Mouse (Mus musculus): ENCODE measurements around the gene March6. TPM values are rescaled to one million over a fixed set of nuclear protein-coding genes. Genes with fewer than 3 reads are reported as not detected.

Gene March6
- polyA plus RNA-seq, 1 experiment from 2014 or later: 61.0 TPM

DNA sequence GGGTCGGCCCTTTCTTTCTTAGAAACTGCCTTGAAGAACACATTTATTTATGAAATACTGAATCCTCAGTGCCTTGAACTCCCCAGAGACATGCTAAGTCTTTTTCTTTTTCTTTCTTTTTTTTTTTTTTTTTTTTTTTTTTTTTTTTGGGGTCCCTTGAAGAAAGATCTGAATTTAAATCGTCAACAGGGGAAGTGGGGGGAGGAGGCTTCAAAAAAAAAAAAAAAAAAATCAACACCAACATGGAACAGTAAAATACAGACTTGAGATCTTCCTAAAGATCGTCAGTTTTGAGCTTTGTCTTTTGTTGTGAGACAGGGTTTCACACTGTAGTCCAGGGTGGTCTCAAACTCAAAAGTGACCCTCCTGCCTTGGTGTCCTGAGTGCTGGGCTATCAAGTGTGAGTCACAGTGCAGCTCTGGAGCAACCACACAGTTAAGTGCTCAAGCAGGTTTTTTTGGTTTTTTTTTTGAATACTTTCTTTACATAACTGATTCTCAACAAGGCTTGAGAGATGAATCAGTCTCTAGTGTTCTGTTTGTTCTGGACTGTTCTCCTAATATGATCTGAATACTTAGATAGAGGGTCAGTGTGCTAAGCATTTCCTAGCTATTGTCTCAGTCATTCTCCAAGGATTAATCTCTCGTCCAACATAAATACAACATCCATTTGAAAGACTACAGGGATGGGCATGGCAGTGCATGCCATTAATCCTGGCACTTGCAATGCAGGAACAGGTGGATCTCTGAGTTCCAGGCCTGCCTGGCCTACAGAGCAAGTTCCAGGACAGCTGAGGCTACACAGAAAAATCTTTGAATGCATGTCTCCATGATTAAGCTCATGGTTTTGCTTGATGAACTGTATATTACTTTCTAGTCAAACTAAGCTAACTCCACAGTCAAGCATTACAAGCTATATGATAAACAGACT is 57.9 kb downstream of the March6 start:
- ChIA-PET POLR2A (no interaction called here), CTCF (interaction anchor here (0.8 to 1.2 kb wide), 3 partner anchors 10 to 157 kb away, joined by 3 to 4 read pairs (median 3); no protein-coding TSS in a partner anchor)
- no peaks in the 10 kb centered on the region for H3K27me3 ChIP-seq
- in situ Hi-C loops (cut with MboI; ENCODE audit: low pct_unique_long_range_greater_than_20kb): no loop called here
- no peak for TF ChIP-seq CTCF (IDR thresholded peaks at IDR 0.05)
- ATAC-seq (no peak), DNase-seq (ENCODE audit: low read depth, low spot score) (no peak)

DNA sequence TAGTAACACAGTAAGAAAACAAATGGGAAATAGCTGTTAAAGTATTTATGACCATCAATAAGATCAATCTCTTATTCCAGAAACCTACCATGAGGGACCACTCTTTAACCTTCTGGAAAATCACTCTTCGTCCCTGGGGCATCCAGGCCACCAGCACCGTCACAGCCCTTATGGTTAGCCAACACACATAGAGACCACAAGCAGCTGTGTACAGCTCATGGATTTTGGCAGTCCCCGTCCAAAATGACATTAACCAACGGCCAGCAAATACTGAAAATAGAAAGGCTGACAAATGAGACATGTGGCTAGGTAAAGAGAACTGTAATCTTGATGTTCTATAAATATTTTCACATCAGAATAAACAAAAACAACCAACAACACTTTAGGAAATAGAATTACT is 59.3 kb downstream of the March6 start:
- in situ Hi-C loops (cut with MboI; ENCODE audit: low pct_unique_long_range_greater_than_20kb): no loop called here
- no peak for TF ChIP-seq CTCF (IDR thresholded peaks at IDR 0.05)
- CTCF ChIA-PET: interaction anchor here (1.3 kb wide), 1 partner anchor 26 kb away, joined by 3 read pairs; no protein-coding TSS in a partner anchor
- DNase-seq (ENCODE audit: low read depth, low spot score): no peak
- no peak for ATAC-seq
- POLR2A ChIA-PET: no interaction called here
- H3K27me3 ChIP-seq: no peaks in the 10 kb centered on the region

DNA sequence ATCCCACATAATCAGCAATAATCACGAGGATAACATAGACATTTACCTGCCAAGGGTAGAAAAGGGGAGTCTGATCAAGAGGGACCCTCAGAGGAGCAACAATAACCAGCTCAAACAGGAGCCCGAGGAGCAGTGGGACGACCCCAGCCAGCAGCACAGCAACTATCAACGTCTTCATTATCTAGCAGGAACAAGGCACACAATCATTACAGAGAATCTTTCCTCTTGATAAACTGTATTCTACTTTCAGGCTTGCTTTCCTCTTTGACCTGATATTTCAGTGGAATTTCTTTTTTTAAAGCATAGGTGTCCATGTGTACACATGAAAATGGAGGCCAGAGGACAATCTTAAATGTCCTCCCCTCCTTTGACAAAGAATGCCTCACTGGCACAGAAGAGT is 61.4 kb downstream of the March6 start:
- H3K27me3 ChIP-seq: no peaks in the 10 kb centered on the region
- ChIA-PET POLR2A (no interaction called here), CTCF (interaction anchor here (1.0 to 1.1 kb wide), 2 partner anchors 8 to 145 kb away, joined by 3 read pairs; no protein-coding TSS in a partner anchor)
- no peak for TF ChIP-seq CTCF (IDR thresholded peaks at IDR 0.05)
- DNase-seq (ENCODE audit: low read depth, low spot score): no peak
- no peak for ATAC-seq
- in situ Hi-C loops (cut with MboI; ENCODE audit: low pct_unique_long_range_greater_than_20kb): no loop called here

DNA sequence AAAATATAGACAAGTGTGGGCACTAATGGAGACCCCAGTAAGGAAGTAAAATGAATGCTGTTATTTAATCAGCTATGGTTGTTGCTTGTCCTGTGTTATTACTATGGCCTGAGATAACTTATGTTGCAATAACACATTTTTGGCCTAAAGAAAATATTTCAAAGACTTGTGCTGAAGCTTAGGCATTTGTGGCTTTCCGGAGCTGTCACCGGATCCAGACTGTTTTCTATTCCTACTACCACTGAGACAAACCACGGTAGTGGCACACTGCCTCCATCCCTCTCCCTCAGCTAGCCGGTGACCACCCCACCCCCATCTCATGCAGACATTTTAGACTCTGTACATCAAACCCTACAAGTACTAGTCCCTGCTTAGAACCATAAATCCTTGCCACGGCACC is 62.0 kb downstream of the March6 start:
- no peak for TF ChIP-seq CTCF (IDR thresholded peaks at IDR 0.05)
- in situ Hi-C loops (cut with MboI; ENCODE audit: low pct_unique_long_range_greater_than_20kb): no loop called here
- CTCF ChIA-PET: interaction anchor here (1.0 to 1.1 kb wide), 2 partner anchors 9 to 145 kb away, joined by 3 read pairs; no protein-coding TSS in a partner anchor
- ATAC-seq: no peak
- DNase-seq (ENCODE audit: low read depth, low spot score): no peak
- no peaks in the 10 kb centered on the region for H3K27me3 ChIP-seq
- POLR2A ChIA-PET: no interaction called here

DNA sequence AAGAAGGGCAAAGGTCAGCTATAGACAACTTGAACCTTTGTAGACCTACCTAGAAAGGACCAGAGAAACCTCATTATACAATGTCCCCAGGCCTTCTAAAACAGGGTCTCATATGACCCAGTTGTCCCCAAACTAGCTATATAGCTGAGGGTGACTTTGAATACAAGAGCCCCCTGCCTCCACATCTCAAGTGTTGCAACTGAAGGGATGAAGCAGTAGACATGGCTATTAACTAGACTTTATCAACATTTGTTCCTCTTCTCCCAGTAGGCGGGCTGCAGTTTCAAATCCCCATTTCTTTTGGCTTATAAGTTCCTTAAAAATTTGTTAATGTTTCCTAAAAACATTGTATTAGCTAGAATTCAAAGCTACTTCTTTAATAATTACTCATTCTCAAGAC is 64.1 kb downstream of the March6 start:
- no peak for TF ChIP-seq CTCF (IDR thresholded peaks at IDR 0.05)
- CTCF ChIA-PET: interaction anchor here (1.5 kb wide), 1 partner anchor 13 kb away, joined by 3 read pairs; the partner anchor contains the start of gene Ropn1l
- H3K27me3 ChIP-seq: no peaks in the 10 kb centered on the region
- in situ Hi-C loops (cut with MboI; ENCODE audit: low pct_unique_long_range_greater_than_20kb): no loop called here
- POLR2A ChIA-PET: interaction anchor here (1.0 kb wide), 1 partner anchor 12 kb away, joined by 3 read pairs; no protein-coding TSS in a partner anchor
- DNase-seq (ENCODE audit: low read depth, low spot score): no peak
- no peak for ATAC-seq

DNA sequence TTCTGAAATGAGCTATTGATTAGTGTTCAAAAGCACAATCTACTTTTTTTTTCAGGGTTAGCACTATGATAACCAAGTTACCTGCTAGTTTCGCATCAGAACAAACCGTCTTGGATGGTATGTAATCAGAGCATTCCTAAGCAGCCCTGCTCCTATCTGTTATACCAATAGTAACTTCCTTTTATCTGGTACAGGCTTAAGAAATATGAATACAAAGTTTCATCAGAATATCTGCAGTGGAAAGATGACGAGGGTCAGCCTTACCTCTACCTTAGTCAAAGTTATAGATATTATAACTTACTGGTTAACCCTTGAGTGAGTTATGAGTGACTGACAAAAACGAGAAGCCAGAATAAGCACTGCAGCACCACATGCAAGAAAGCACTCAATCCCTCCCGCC is 64.6 kb downstream of the March6 start:
- ATAC-seq (no peak), DNase-seq (ENCODE audit: low read depth, low spot score) (no peak)
- in situ Hi-C loops (cut with MboI; ENCODE audit: low pct_unique_long_range_greater_than_20kb): no loop called here
- H3K27me3 ChIP-seq: no peaks in the 10 kb centered on the region
- ChIA-PET CTCF (interaction anchor here (1.0 to 1.5 kb wide), 2 partner anchors 13 to 34 kb away, joined by 3 read pairs; partner anchors contain the start of gene Ropn1l), POLR2A (no interaction called here)
- no peak for TF ChIP-seq CTCF (IDR thresholded peaks at IDR 0.05)

DNA sequence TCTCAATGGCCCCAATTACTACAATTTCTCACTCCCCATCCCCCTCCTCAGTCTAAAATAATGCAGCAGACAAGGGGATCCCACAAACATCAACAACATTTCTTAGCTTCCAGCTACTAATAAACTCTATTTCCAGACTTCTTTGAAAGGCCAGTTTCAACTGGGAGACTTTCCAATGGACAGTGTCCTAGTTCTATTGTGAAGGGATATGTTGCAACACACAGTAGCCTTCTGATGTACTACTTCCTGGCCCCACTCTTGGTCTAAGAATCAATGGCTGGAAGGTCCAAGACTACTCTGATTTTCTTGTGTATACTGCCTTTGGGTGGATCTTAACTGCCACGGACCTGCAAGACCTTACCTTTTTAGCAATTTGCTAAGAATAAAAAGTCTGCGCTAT is 65.0 kb downstream of the March6 start:
- CTCF ChIA-PET: interaction anchor here (1.0 to 1.5 kb wide), 2 partner anchors 12 to 34 kb away, joined by 3 read pairs; partner anchors contain the start of gene Ropn1l
- TF ChIP-seq CTCF (IDR thresholded peaks at IDR 0.05): no peak
- in situ Hi-C loops (cut with MboI; ENCODE audit: low pct_unique_long_range_greater_than_20kb): no loop called here
- DNase-seq (ENCODE audit: low read depth, low spot score) (no peak), ATAC-seq (no peak)
- H3K27me3 ChIP-seq: no peaks in the 10 kb centered on the region
- POLR2A ChIA-PET: no interaction called here

DNA sequence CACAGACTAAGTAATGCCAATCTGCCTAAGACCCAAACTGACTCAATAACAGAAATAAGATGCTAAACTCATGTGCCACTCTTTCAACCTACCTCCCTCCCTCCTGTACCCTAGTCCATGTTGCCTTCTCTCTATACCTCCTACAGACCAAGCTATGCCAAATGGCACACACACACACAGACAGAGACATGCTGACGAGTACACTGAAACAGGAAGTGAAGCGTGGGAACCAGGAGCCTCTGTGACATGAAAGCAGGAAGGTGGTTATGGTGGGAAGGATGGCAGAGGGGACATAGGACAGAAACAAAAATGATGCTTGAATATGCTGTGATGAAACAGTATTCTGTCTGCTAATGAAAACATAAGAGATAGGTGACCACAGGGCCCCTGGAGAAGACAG is 70.3 kb downstream of the March6 start:
- ChIA-PET CTCF (no interaction called here), POLR2A (interaction anchor here (0.6 kb wide), 1 partner anchor 23 kb away, joined by 4 read pairs; no protein-coding TSS in a partner anchor)
- no peak for TF ChIP-seq CTCF (IDR thresholded peaks at IDR 0.05)
- no peak for DNase-seq (ENCODE audit: low read depth, low spot score)
- no peaks in the 10 kb centered on the region for H3K27me3 ChIP-seq
- no peak for ATAC-seq
- in situ Hi-C loops (cut with MboI; ENCODE audit: low pct_unique_long_range_greater_than_20kb): no loop called here

DNA sequence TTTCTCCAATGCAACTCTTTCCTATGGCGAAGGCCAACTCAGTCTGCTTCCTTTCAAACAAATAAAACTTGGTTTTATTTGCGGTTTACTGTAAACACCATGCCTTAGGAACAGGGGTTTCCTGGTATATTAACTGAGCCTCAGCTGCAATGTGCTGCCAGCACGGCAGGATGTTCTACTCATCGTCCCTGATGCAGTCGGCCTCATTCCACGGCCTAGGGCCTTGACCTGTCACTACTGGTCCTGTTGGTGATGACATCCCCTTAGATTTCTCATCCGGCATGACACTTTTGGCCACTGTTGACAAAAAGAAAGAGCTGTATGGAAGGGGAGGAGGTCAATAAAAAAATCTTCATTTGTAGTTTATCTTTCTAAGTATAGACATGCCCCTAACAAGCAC is 72.8 kb downstream of the March6 start:
- in situ Hi-C loops (cut with MboI; ENCODE audit: low pct_unique_long_range_greater_than_20kb): no loop called here
- ATAC-seq (no peak), DNase-seq (ENCODE audit: low read depth, low spot score) (no peak)
- no peak for TF ChIP-seq CTCF (IDR thresholded peaks at IDR 0.05)
- ChIA-PET POLR2A (no interaction called here), CTCF (interaction anchor here (1.5 kb wide), 1 partner anchor 10 kb away, joined by 4 read pairs; no protein-coding TSS in a partner anchor)
- H3K27me3 ChIP-seq: no peaks in the 10 kb centered on the region

DNA sequence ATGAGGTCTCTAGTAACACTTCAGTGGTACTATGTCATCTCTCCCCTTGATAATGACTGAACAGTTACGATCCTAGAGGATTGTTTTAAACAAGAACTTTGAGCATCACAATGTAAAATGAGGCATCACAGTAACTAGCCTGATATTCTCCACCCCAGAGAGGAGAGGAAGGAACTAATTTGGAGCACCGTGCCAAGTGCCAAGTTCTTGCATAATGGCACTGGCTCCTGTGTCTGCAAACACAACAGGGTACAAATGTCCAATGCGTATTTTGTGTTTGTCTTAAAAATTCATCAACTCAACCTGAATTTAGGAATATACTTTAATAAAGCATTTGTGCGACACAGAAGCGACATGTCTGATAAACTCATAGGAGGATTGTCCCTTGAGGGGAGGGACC is 74.5 kb downstream of the March6 start:
- ATAC-seq (no peak), DNase-seq (ENCODE audit: low read depth, low spot score) (no peak)
- no peaks in the 10 kb centered on the region for H3K27me3 ChIP-seq
- ChIA-PET POLR2A (no interaction called here), CTCF (no interaction called here)
- in situ Hi-C loops (cut with MboI; ENCODE audit: low pct_unique_long_range_greater_than_20kb): no loop called here
- no peak for TF ChIP-seq CTCF (IDR thresholded peaks at IDR 0.05)

DNA sequence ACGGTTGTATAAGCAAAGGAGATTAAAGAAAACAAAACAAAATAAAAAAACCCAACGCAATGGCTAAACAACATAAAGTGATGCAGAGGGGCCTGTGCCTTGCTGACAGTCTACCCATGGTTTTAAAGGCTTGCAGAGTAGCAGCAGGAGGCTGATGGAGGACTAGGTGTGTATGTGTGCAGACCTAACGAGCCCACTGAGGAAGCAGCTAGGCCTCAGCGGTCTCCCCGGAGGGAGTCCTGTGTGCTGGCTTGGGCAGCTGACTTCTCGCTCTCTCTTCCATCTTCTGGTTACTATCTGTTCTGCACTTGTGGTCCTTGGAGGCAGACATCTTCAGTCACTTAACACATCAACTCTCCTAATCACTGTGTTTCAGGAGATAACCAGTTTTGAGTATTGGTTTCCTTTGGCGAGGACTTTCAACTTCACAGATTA is 76.0 kb downstream of the March6 start:
- TF ChIP-seq CTCF (IDR thresholded peaks at IDR 0.05): no peak
- ChIA-PET CTCF (no interaction called here), POLR2A (interaction anchor here (1.0 kb wide), 1 partner anchor 12 kb away, joined by 3 read pairs; no protein-coding TSS in a partner anchor)
- ATAC-seq (no peak), DNase-seq (ENCODE audit: low read depth, low spot score) (no peak)
- no peaks in the 10 kb centered on the region for H3K27me3 ChIP-seq
- in situ Hi-C loops (cut with MboI; ENCODE audit: low pct_unique_long_range_greater_than_20kb): no loop called here

Measured in Patski (cell line).